Mouse (Mus musculus) neural tube, embryonic 15.5 days (tissue): ENCODE data around the gene Smyd4. TPM values are rescaled to one million over a fixed set of nuclear protein-coding genes. Genes with fewer than 3 reads are reported as not detected.

Source experiments
- ATAC-seq: fragments of 200-750 bp; cut with Nextera tagmentation; 2 replicates; pipeline ENCODE4 v1.8.0; 2017; ENCODE audit warnings: mild to moderate bottlenecking, moderate TSS enrichment, moderate library complexity; ENCODE audit not compliant: low FRiP score
- H3K27ac ChIP-seq: fragments of 300-500 bp; sonication (generic); replicated peaks from 2 replicates; pipeline ENCODE4 v1.5.1; 2015; ENCODE audit warnings: mild to moderate bottlenecking, inconsistent platforms
- H3K27me3 ChIP-seq: fragments of 300-500 bp; sonication (generic); replicated peaks from 2 replicates; pipeline ENCODE4 v1.6.1; 2015; ENCODE audit warnings: inconsistent platforms
- H3K36me3 ChIP-seq: fragments of 300-500 bp; sonication (generic); 2 replicates; pipeline ENCODE4 v1.6.1; 2015; ENCODE audit warnings: inconsistent platforms
- H3K4me1 ChIP-seq: fragments of 300-500 bp; sonication (generic); 2 replicates; pipeline ENCODE4 v1.6.1; 2015; ENCODE audit warnings: inconsistent platforms
- H3K4me2 ChIP-seq: fragments of 300-500 bp; sonication (generic); 2 replicates; pipeline ENCODE4 v1.6.1; 2015; ENCODE audit warnings: inconsistent platforms, mild to moderate bottlenecking, moderate library complexity
- H3K4me3 ChIP-seq: fragments of 300-500 bp; sonication (generic); replicated peaks from 2 replicates; pipeline ENCODE4 v1.5.1; 2015; ENCODE audit warnings: mild to moderate bottlenecking, inconsistent platforms
- H3K9ac ChIP-seq: fragments of 300-500 bp; sonication (generic); replicated peaks from 2 replicates; pipeline ENCODE4 v1.6.1; 2015; ENCODE audit warnings: mild to moderate bottlenecking, inconsistent platforms
- H3K9me3 ChIP-seq: fragments of 300-500 bp; sonication (generic); replicated peaks from 2 replicates; pipeline ENCODE4 v1.6.1; 2016; ENCODE audit warnings: inconsistent platforms
- WGBS: fragments of 180-500 bp; shearing (Covaris S2); methylation state at CpG from one replicate; pipeline ENCODE4 v1.1.7; 2015; ENCODE audit warnings: mixed read lengths; 5-methylcytosine and 5-hydroxymethylcytosine counted together
- polyA plus RNA-seq: library from polyadenylated mRNA; unstranded; fragments of >200 nt; fragmentation: Nextera tagmentation; extraction: Ambion mirVana; gene quantifications from 2 replicates; pipeline ENCODE4 v1.2.1, GENCODE M21; 2015

Gene Smyd4
- polyA plus RNA-seq, 1 experiment from 2014 or later: 18.7 TPM

- no peak overlapping the region for H3K9ac ChIP-seq
- H3K27ac ChIP-seq: no peak overlapping the region
- no peak for ATAC-seq
- no peaks in the 10 kb centered on the region for H3K4me1 ChIP-seq
- H3K4me3 ChIP-seq: no peak overlapping the region
- no peaks in the 10 kb centered on the region for H3K36me3 ChIP-seq
- no peaks in the 10 kb centered on the region for H3K9me3 ChIP-seq
- 82% methylated on average over 6 of the region's 6 CpGs for WGBS
- H3K27me3 ChIP-seq: no peaks in the 10 kb centered on the region
- no peak overlapping the region for H3K4me2 ChIP-seq
Measured at GRCm38 (mm10) chr11:75403301-75404052, 55.2 kb downstream of the Smyd4 start.

- no peak overlapping the region for H3K9ac ChIP-seq
- H3K4me3 ChIP-seq: no peak overlapping the region
- H3K4me2 ChIP-seq: no peak overlapping the region
- no peak overlapping the region for H3K27ac ChIP-seq
- no peaks in the 10 kb centered on the region for H3K9me3 ChIP-seq
- H3K4me1 ChIP-seq: no peaks in the 10 kb centered on the region
- no peak for ATAC-seq
- H3K36me3 ChIP-seq: no peaks in the 10 kb centered on the region
- WGBS: 95% methylated on average over 6 of the region's 6 CpGs
- no peaks in the 10 kb centered on the region for H3K27me3 ChIP-seq
Measured at GRCm38 (mm10) chr11:75404801-75405200, 56.6 kb downstream of the Smyd4 start.

- Histone ChIP-seq H3K36me3 (peaks cover 3% of the 10 kb centered on the region; the same call in 1 of the 2 replicates), H3K27ac (no peak overlapping the region), H3K4me1 (no peaks in the 10 kb centered on the region), H3K4me3 (no peak overlapping the region), H3K27me3 (no peaks in the 10 kb centered on the region), H3K9me3 (no peaks in the 10 kb centered on the region), H3K9ac (no peak overlapping the region), H3K4me2 (no peak overlapping the region)
- no peak for ATAC-seq
- 64% methylated on average over 4 of the region's 4 CpGs for WGBS
Measured at GRCm38 (mm10) chr11:75406104-75406503, 57.9 kb downstream of the Smyd4 start.

- Histone ChIP-seq H3K9me3 (no peaks in the 10 kb centered on the region), H3K9ac (no peak overlapping the region), H3K4me1 (no peaks in the 10 kb centered on the region), H3K4me3 (no peak overlapping the region), H3K36me3 (peaks cover 3% of the 10 kb centered on the region; the same call in 1 of the 2 replicates), H3K27me3 (no peaks in the 10 kb centered on the region), H3K27ac (no peak overlapping the region), H3K4me2 (no peak overlapping the region)
- 52% methylated on average over 3 of the region's 3 CpGs for WGBS
- ATAC-seq: no peak
Measured at GRCm38 (mm10) chr11:75406865-75407264, 58.6 kb downstream of the Smyd4 start.

GRCm38 (mm10) chr11:75409679-75410575, 61.7 kb downstream of the Smyd4 start:
- WGBS: 74% methylated on average over 17 of the region's 17 CpGs
- Histone ChIP-seq H3K4me2 (no peak overlapping the region), H3K27me3 (no peaks in the 10 kb centered on the region), H3K27ac (peak overlapping the region; percentile 58), H3K4me3 (no peak overlapping the region), H3K4me1 (no peaks in the 10 kb centered on the region), H3K9me3 (no peaks in the 10 kb centered on the region), H3K9ac (no peak overlapping the region), H3K36me3 (peaks cover 3% of the 10 kb centered on the region; the same call in 1 of the 2 replicates)
- no peak for ATAC-seq

- no peaks in the 10 kb centered on the region; the same call in 1 of the 2 replicates for H3K4me1 ChIP-seq
- H3K36me3 ChIP-seq: peaks cover 3% of the 10 kb centered on the region; the same call in 1 of the 2 replicates
- 95% methylated on average over 7 of the region's 7 CpGs for WGBS
- H3K9ac ChIP-seq: no peak overlapping the region
- no peaks in the 10 kb centered on the region for H3K9me3 ChIP-seq
- H3K27me3 ChIP-seq: no peaks in the 10 kb centered on the region
- no peak for ATAC-seq
- H3K27ac ChIP-seq: no peak overlapping the region
- H3K4me2 ChIP-seq: no peak overlapping the region
- H3K4me3 ChIP-seq: no peak overlapping the region
Measured at GRCm38 (mm10) chr11:75410591-75410990, 62.4 kb downstream of the Smyd4 start.

- no peaks in the 10 kb centered on the region for H3K9me3 ChIP-seq
- H3K4me2 ChIP-seq: no peak overlapping the region
- 38% methylated on average over 7 of the region's 7 CpGs for WGBS
- H3K4me3 ChIP-seq: no peak overlapping the region
- no peaks in the 10 kb centered on the region; the same call in 1 of the 2 replicates for H3K4me1 ChIP-seq
- no peak for ATAC-seq
- peaks cover 3% of the 10 kb centered on the region; the same call in 1 of the 2 replicates for H3K36me3 ChIP-seq
- 0 out of 2 replicates have a peak overlapping the region, but pooled peaks have one; percentile 9 for H3K27ac ChIP-seq
- H3K9ac ChIP-seq: no peak overlapping the region
- no peaks in the 10 kb centered on the region for H3K27me3 ChIP-seq
Measured at GRCm38 (mm10) chr11:75415096-75415495, 66.9 kb downstream of the Smyd4 start.

- WGBS: 90% methylated on average over 13 of the region's 13 CpGs
Measured at GRCm38 (mm10) chr11:75415994-75416393, 67.8 kb downstream of the Smyd4 start.

GRCm38 (mm10) chr11:75420037-75420436, 71.8 kb downstream of the Smyd4 start:
- H3K9ac ChIP-seq: no peak overlapping the region
- ATAC-seq: no peak
- H3K9me3 ChIP-seq: no peaks in the 10 kb centered on the region
- no peaks in the 10 kb centered on the region; the same call in 1 of the 2 replicates for H3K4me1 ChIP-seq
- H3K27me3 ChIP-seq: no peaks in the 10 kb centered on the region
- no peak overlapping the region for H3K27ac ChIP-seq
- H3K4me2 ChIP-seq: no peak overlapping the region
- H3K4me3 ChIP-seq: no peak overlapping the region
- WGBS: 89% methylated on average over 7 of the region's 7 CpGs
- no peaks in the 10 kb centered on the region for H3K36me3 ChIP-seq

More at GRCm38 (mm10) chr11:75415994-75416393, 67.8 kb downstream of the Smyd4 start:
- no peak overlapping the region for H3K4me2 ChIP-seq
- H3K36me3 ChIP-seq: no peaks in the 10 kb centered on the region
- H3K4me1 ChIP-seq: no peaks in the 10 kb centered on the region; the same call in 1 of the 2 replicates
- H3K27ac ChIP-seq: no peak overlapping the region
- no peaks in the 10 kb centered on the region for H3K9me3 ChIP-seq
- no peak overlapping the region for H3K4me3 ChIP-seq
- H3K27me3 ChIP-seq: no peaks in the 10 kb centered on the region
- H3K9ac ChIP-seq: no peak overlapping the region
- ATAC-seq: no peak

- Histone ChIP-seq H3K4me1 (no peaks in the 10 kb centered on the region), H3K27me3 (no peaks in the 10 kb centered on the region), H3K4me2 (no peak overlapping the region; the same call in 1 of the 2 replicates), H3K4me3 (no peak overlapping the region), H3K36me3 (no peaks in the 10 kb centered on the region), H3K9me3 (no peaks in the 10 kb centered on the region), H3K9ac (no peak overlapping the region), H3K27ac (no peak overlapping the region)
- WGBS: 71% methylated on average over 5 of the region's 5 CpGs
- no peak for ATAC-seq
Measured at GRCm38 (mm10) chr11:75420810-75421374, 72.7 kb downstream of the Smyd4 start.

- H3K9ac ChIP-seq: no peak overlapping the region
- H3K4me3 ChIP-seq: peak overlapping the region; percentile 20
- 49% methylated on average over 6 of the region's 6 CpGs for WGBS
Measured at GRCm38 (mm10) chr11:75421375-75422012, 73.3 kb downstream of the Smyd4 start.

More at GRCm38 (mm10) chr11:75421375-75422012, 73.3 kb downstream of the Smyd4 start:
- H3K4me2 ChIP-seq: peak overlapping the region; percentile 27; the same call in 1 of the 2 replicates
- H3K27me3 ChIP-seq: no peaks in the 10 kb centered on the region
- H3K9me3 ChIP-seq: no peaks in the 10 kb centered on the region
- no peaks in the 10 kb centered on the region for H3K36me3 ChIP-seq
- no peaks in the 10 kb centered on the region for H3K4me1 ChIP-seq
- H3K27ac ChIP-seq: no peak overlapping the region
- ATAC-seq: no peak
